Mouse (Mus musculus): ENCODE data around the gene Rph3al.

Rph3al gene

DNA sequence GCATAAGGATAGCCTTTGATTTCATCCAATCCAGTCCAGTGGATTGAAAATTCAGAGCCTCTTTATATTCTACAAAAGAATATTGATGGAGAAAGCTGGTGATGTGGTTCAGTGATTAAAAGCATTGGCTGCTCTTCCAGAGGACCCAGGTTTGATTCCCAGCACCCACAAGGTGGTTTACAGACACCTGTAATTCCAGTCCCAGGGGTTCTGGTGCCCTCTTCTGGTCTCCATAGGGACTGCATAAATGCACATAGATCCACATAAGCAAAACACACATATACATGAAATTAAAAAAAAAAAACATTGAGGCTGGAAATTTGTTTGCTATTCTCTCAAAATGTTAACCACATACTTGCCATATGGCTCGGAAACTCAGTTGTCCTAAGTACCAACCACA, 26.3 kb downstream of the Rph3al start:
- in situ Hi-C loops (cut with MboI; ENCODE audit: low sequenced_read_pairs), result no loop called here

DNA sequence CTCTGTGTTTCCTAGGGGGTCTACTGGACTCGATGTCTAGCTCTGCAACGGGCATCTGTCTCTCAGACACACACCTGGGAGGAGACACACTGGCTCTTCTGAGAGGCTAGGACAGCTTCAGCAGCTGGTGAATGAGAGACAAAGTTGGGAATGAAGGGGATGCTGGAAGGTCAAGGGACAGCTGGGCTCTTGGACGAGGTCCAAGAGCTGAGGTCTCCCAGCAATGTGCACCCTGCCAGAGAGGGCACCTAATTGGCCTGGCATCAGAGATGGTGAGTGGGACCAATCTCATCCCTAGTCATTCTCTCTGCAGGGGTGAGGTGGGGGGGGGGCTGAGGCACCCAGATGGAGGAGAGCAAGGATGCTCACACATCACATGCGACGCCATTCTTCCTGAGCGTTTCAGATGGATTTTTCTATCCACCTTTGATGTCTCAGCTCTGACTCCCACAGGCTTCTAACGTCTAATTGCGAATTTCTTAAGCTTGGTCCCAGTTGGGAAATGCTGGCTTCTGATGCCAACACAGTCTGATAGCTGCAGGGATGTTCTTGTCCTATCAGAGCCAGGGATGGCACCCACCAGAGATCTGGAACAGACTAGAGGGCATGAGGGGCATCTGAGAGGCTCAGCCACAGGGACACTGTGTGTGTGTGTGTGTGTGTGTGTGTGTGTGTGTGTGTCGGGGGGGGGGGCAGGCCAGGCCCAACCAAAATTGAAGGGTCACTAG, 28.4 kb downstream of the Rph3al start:
- in situ Hi-C loops (cut with MboI; ENCODE audit: low sequenced_read_pairs), result no loop called here

- in situ Hi-C loops (cut with MboI; ENCODE audit: low sequenced_read_pairs), result no loop called here
These were observed 30.8 kb downstream of the Rph3al start for GRCm38 (mm10) chr11:75907406-75907805.

DNA sequence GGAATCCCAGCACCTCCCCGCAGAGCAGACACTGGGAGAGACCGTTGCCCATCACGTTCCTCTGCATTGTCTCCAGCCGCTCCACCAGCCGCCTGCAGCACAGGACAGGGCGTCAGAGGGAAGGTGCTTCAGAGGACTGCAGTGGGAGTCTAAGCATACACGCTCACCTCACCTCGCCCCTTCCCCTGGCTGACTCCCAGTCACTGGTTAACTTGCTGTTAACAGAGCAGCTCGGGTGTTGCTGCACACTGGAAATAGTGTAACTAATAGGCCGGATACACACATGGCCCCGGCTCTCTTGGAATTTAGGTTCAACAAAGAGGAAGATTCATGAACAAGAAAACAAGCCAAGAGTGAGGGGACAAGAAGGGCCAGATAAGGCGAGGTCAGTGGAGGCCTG, 31.7 kb downstream of the Rph3al start:
- in situ Hi-C loops (cut with MboI; ENCODE audit: low sequenced_read_pairs), result no loop called here

DNA sequence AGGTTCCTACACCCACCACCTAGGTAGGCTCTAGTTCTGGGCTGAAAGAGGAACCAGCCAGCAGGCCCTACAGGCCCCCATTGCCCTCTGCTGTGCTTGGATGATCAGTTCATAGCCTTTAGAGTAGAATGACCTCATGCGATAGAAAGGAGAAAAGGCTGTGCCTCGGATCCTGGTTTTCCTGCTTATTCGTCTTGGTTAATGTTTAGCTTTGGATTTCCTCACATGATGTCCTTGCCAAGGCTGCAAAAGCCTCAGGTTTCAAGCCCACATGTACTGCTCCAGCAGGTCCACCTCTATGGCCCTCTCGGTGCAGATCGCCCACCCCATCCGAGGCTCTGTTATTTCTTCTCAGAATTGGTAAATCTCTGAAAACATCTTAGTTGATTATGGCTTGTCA, 33.2 kb downstream of the Rph3al start:
- in situ Hi-C loops (cut with MboI; ENCODE audit: low sequenced_read_pairs), result loop anchor here (5.0 kb wide), 1 partner anchor 133 kb away; no protein-coding TSS in a partner anchor

DNA sequence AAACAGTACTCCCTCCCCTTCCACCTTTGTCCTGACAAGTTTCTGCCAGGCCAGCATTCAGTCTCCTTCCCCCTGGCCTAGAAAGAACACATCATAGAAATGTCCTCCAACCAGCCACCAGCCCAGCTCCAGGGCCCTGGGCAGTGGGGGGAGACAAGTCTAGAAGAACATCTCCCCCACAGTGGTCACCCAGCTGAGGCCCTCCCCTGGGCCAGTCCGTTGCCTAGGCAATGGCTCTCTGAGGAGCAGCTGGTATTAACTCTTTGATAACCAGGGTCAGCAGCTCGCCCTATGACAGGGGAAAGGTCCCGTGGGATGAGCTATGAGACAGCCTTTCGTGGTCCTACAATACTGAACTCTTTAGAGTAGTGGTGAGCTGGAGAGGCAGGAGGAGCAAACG, 33.7 kb downstream of the Rph3al start:
- in situ Hi-C loops (cut with MboI; ENCODE audit: low sequenced_read_pairs), result loop anchor here (5.0 kb wide), 1 partner anchor 132 kb away; no protein-coding TSS in a partner anchor

DNA sequence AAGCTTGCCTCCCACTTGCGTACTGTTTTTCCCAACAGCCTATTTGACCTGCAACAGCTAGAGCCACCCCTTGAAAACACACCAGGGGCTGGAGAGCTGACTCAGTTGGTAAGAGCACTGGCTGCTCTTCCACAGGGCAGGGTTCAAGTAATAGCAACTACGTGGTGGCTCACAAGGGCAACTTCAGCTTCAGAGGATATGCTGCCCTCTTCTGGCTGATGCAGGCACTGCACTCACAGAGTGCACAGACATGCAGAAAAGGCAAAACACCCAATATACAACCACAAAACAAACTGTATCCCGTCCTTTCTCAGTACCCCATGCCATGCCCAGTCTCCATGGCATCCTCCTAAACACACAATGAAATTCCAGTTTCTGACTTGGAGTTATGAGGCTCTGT, 34.7 kb downstream of the Rph3al start:
- in situ Hi-C loops (cut with MboI; ENCODE audit: low sequenced_read_pairs), result loop anchor here (5.0 kb wide), 1 partner anchor 131 kb away; no protein-coding TSS in a partner anchor

DNA sequence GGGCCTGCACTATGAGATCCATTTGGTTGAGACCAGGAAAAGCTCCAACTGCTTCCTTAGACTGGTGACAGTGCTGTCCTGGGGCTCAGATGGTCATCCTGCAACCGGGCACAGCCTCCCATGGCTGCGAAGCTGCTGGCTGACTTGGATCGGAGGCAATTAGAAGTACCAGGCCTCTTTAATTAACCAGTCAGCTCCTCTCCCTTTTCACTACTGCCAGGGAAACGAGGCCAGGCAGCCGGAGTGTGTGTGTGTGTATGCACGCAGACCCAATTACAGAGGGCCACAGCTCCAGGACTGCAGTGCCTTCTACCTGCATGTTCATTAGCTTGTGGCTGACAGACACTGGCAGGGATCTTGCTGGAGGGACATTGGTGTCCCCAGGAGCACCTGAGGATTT, 36.9 kb downstream of the Rph3al start:
- in situ Hi-C loops (cut with MboI; ENCODE audit: low sequenced_read_pairs), result loop anchor here (5.0 kb wide), 1 partner anchor 129 kb away; no protein-coding TSS in a partner anchor

DNA sequence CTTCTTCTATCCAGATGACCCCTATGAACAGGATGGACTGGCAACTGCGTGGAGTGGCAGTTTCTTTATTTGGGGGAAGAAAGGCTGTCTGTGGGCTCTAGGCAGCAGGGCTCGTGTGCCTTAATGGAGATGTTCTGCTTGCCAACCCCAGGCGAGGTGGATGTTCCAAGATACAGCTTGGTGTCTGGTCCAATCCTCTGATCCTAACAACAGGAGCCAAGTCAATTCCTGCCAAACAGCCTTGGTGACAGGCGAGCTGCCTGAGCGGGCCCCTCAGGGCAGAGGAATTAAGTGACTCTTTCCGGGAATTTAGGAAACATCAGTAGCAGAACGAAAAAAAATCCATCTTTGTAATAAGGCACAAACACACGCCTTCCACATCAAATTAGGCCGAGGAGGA, 38.6 kb downstream of the Rph3al start:
- in situ Hi-C loops (cut with MboI; ENCODE audit: low sequenced_read_pairs), result loop anchor here (5.0 kb wide), 1 partner anchor 127 kb away; no protein-coding TSS in a partner anchor

GRCm38 (mm10) chr11:75898532-75898931, 39.7 kb downstream of the Rph3al start:
- in situ Hi-C loops (cut with MboI; ENCODE audit: low sequenced_read_pairs), result no loop called here

DNA sequence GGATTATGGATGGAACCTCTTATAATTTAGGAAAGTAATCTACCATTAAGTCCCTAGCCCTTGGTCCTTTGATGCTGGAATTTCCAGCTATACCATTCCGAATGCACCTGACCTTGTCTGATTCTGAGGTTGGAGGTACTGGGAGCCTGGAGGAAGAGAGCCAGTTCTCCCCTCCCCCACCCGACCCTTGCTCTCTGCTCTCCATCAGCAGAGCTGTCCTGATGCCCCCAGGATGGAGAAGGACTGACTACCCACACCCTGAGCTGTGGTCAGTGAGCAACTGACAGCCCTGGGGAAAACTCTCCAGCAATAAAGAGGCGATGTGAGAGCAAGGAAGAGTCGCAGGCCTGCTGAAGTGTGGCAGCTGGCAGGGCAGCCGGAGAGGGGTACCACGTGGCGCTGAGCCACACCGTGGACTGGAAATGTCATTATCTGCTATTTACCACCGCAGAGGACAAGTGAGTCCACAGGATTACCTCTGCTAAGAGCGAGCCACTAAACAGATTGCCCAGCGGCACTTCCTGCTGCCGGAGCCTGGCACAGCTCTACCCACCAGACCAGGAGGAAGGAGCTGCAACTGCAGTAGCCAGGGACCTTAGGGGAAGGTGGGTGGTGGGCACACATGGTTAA, 43.3 kb downstream of the Rph3al start:
- in situ Hi-C loops (cut with MboI; ENCODE audit: low sequenced_read_pairs), result no loop called here

DNA sequence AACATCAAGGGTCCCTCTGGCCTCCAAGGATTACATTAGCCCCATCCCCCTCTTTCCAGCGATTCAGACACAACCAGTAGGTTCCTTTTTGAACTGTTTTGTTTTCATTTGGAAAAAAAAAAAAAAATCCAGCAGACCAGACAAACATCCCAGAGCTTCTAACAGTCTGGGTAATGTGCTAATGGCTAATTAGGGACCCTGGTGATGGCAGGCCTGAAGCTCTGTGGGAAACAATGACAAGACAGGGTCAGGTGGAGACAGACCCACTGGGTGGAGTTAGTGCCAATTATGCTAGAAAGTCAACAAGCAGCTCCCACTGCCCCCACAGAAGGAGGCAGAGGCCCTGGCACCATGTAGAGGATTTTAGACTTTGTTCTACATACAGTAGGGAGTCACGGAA, 44.3 kb downstream of the Rph3al start:
- in situ Hi-C loops (cut with MboI; ENCODE audit: low sequenced_read_pairs), result no loop called here

DNA sequence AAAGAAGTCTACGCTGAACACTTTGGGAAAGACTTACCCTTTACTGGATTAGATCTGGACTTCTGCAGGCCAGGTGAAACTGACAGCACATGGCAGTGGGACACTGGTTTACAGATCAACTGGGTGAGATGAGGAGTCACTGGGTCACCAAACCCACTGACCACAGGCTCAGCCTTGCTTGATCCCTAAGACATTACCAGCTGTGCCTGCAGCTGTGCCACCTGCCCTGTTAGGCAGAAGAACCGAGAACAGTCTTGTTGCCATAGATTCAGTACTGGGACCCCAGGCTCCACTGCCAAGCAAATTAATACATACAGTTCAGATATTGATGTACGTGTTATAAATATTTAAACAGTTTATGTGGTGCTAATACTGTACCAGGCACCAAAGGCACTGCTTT, 50.9 kb downstream of the Rph3al start:
- in situ Hi-C loops (cut with MboI; ENCODE audit: low sequenced_read_pairs), result no loop called here

- in situ Hi-C loops (cut with MboI; ENCODE audit: low sequenced_read_pairs), result no loop called here
These were observed 57.0 kb downstream of the Rph3al start for GRCm38 (mm10) chr11:75881234-75881633.

- in situ Hi-C loops (cut with MboI; ENCODE audit: low sequenced_read_pairs), result no loop called here
These were observed 58.2 kb downstream of the Rph3al start for GRCm38 (mm10) chr11:75880064-75880463.

GRCm38 (mm10) chr11:75878460-75878859, 59.8 kb downstream of the Rph3al start:
- in situ Hi-C loops (cut with MboI; ENCODE audit: low sequenced_read_pairs), result no loop called here

- in situ Hi-C loops (cut with MboI; ENCODE audit: low sequenced_read_pairs), result no loop called here
These were observed 62.0 kb downstream of the Rph3al start for GRCm38 (mm10) chr11:75876043-75876780.

DNA sequence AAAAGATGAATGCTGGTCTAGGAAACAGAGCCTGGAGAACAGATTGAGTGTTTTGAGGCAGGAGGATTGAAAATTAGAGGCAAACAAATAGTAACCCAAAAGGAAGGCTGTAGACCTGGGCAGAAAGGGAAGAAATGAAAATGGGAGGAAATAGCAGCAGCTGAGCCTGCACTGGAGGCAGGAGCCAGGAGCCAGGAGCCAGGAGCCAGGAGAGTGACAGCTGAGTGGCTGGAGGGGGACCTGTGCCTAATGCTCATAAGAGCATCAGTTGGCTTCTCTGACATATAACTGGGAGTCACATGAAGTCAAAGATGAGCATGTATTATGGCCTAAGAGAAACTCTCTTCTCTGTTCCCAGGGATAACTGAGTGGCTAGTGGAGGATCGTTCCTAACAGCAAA, 66.5 kb downstream of the Rph3al start:
- in situ Hi-C loops (cut with MboI; ENCODE audit: low sequenced_read_pairs), result no loop called here

- in situ Hi-C loops (cut with MboI; ENCODE audit: low sequenced_read_pairs), result no loop called here
These were observed 67.3 kb downstream of the Rph3al start for GRCm38 (mm10) chr11:75870947-75871346.

DNA sequence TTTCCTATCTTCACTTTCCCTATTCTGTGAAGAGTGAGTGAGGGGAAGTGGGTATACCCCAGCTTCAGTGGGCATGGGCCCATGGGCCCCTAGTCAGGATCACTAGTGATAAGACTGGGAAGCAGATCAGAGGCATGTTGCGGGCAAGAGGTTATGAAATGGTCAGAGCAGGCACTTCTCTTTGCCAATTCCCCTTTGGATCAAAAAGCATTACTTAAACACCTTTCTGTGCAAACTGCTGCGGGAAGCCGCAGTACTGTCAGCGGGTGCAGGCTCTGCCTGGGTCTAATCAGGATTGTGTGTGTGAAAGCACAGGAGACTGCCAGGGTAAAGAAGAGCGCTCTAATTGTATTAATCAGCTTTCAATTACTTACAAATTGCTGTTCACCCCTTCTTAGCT, 67.8 kb downstream of the Rph3al start:
- in situ Hi-C loops (cut with MboI; ENCODE audit: low sequenced_read_pairs), result no loop called here

GRCm38 (mm10) chr11:75869898-75870297, 68.3 kb downstream of the Rph3al start:
- in situ Hi-C loops (cut with MboI; ENCODE audit: low sequenced_read_pairs), result no loop called here

GRCm38 (mm10) chr11:75866861-75867260, 71.4 kb downstream of the Rph3al start:
- in situ Hi-C loops (cut with MboI; ENCODE audit: low sequenced_read_pairs), result no loop called here
